Mouse (Mus musculus): Measurements from ENCODE around the gene Tmem208. TPM values are rescaled to one million over a fixed set of nuclear protein-coding genes. Genes with fewer than 3 reads are reported as not detected.

Tmem208 gene
- total and polyA plus RNA-seq, 3 experiments, result 94.5 to 149 TPM; not detected in 1

DNA sequence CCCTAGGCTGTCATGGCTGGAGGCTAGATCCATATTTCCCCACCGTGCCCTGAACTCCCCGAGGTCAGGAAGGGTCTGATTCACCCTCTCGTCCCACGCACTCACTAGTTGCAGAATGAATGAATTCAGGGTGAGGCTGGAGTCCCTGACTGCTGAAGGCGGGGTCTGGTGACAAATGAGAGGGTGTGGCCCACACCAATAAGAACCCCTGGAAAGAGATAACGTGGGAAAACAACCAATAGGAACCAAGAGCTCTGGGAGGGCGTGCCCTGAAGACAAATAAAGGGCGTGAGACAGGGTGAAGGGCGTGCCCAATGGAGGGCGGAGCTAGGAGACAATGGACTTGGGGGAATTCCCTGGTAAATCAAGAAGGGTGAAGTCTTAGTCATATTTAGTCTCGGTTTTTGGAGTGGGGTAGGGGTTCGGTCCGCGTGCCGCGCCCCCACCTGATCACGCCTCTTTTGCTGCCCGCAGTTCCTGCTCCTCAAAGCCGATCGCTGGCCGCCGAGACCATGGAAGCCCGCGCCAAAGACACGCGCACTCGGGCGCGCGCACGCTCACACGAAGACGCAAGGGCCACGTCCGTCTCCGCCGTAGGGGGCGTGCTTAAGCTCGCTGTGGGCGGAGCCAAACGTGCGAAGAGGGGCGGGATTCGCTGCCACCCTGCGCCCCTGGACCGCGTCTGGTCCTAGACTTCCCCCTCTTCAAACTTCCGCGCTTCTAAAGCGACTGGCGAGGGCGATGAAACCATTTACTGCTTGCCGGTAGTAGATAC lies 37.0 kb upstream of the Tmem208 start:
- Histone ChIP-seq H3K27ac (ENCODE audit: control insufficient read depth, low read depth, low read length) (peak overlapping the region; percentile 82), H3K9me3 (replicated peaks; ENCODE audit: insufficient read depth, low read length) (no peaks in the 10 kb centered on the region), H3K9ac (ENCODE audit: control insufficient read depth, low read depth, low read length, poor library complexity, severe bottlenecking) (peak overlapping the region; percentile 76), H3K4me3 (ENCODE audit: control insufficient read depth in 1 of 2, insufficient read depth in 1 of 2, low read depth in 2 of 2, low read length in 2 of 2) (peak overlapping the region; percentile 74 to 86), H3K36me3 (ENCODE audit: control insufficient read depth in 1 of 2, insufficient read depth in 2 of 2, low read length in 2 of 2) (no peaks in the 10 kb centered on the region; a peak in 1 of 4 replicates), H3K4me1 (ENCODE audit: control insufficient read depth in 1 of 2, insufficient read depth in 2 of 2, low read length in 2 of 2) (peaks cover 4 to 13% of the 10 kb centered on the region in 2 experiments; a peak in 3 of 4 replicates), H3K27me3 (ENCODE audit: control insufficient read depth in 1 of 2, insufficient read depth in 2 of 2, low read length in 2 of 2) (no peaks in the 10 kb centered on the region), H3K79me2 (ENCODE audit: control insufficient read depth, insufficient read depth, low read length, poor library complexity) (peaks cover 3% of the 10 kb centered on the region)
- DNase-seq (ENCODE audit: low read depth, low spot score), result peak; percentile 99
- TF ChIP-seq CTCF (IDR thresholded peaks at IDR 0.05 in 2 of 3, conservative IDR thresholded peaks at IDR 0.05 in 1 of 3; ENCODE audit: control insufficient read depth in 1 of 3, insufficient read depth in 1 of 3, low read depth in 2 of 3, low read length in 3 of 3, poor library complexity in 1 of 3, severe bottlenecking in 1 of 3), result 0 out of 6 replicates have a peak, but pooled peaks of 1 of the 3 experiments have one; percentile 7
- peak; percentile 95 for TF ChIP-seq TBP (IDR thresholded peaks at IDR 0.05; ENCODE audit: low read depth, low read length)
- TF ChIP-seq SMC3 (IDR thresholded peaks at IDR 0.05; ENCODE audit: low read depth, low read length), result no peak
- peak; percentile 79 for TF ChIP-seq POLR2AphosphoS2 (IDR thresholded peaks at IDR 0.05; ENCODE audit: low read length)
- TF ChIP-seq GATA1 (IDR thresholded peaks at IDR 0.05; ENCODE audit: low read depth, low read length), result peak; percentile 96
- TF ChIP-seq MAFK (IDR thresholded peaks at IDR 0.05; ENCODE audit: borderline replicate concordance, low read depth, low read length), result no peak
- peak; percentile 78 for TF ChIP-seq SIN3A (IDR thresholded peaks at IDR 0.05; ENCODE audit: low read length)
- peak; percentile 75 for TF ChIP-seq ZMIZ1 (IDR thresholded peaks at IDR 0.05; ENCODE audit: low read depth, low read length)
- no peak for TF ChIP-seq TAL1 (IDR thresholded peaks at IDR 0.05; ENCODE audit: low read length)
- TF ChIP-seq POLR2AphosphoS5 (IDR thresholded peaks at IDR 0.05; ENCODE audit: borderline replicate concordance, low read depth, low read length), result no peak
- TF ChIP-seq RCOR1 (IDR thresholded peaks at IDR 0.05; ENCODE audit: low read depth, low read length), result no peak
- no peak for TF ChIP-seq RAD21 (IDR thresholded peaks at IDR 0.05; ENCODE audit: low read depth, low read length)
- TF ChIP-seq NELFE (IDR thresholded peaks at IDR 0.05; ENCODE audit: low read depth, low read length), result peak; percentile 87
- no peak for TF ChIP-seq MEF2A (IDR thresholded peaks at IDR 0.05; ENCODE audit: extremely low read depth, insufficient replicate concordance, low read depth, low read length, poor library complexity, severe bottlenecking)
- TF ChIP-seq MXI1 (IDR thresholded peaks at IDR 0.05; ENCODE audit: low read depth, low read length), result peak; percentile 67
- TF ChIP-seq MAX (IDR thresholded peaks at IDR 0.05; ENCODE audit: low read length), result peak; percentile 25; the same call in 1 of the 2 replicates
- no peak for TF ChIP-seq JUND (IDR thresholded peaks at IDR 0.05; ENCODE audit: low read depth, low read length)
- TF ChIP-seq MYC (IDR thresholded peaks at IDR 0.05; ENCODE audit: low read depth, low read length), result peak; percentile 32; the same call in 1 of the 2 replicates
- TF ChIP-seq HCFC1 (IDR thresholded peaks at IDR 0.05; ENCODE audit: low read depth, low read length), result peak; percentile 67
- peak; percentile 67 for TF ChIP-seq NRF1 (IDR thresholded peaks at IDR 0.05; ENCODE audit: insufficient read depth, low read depth, low read length, poor library complexity, severe bottlenecking)
- 0 out of 2 replicates have a peak, but pooled peaks have one; percentile 6 for TF ChIP-seq CHD2 (IDR thresholded peaks at IDR 0.05; ENCODE audit: low read length)
- 0 out of 2 replicates have a peak, but pooled peaks have one; percentile 15 for TF ChIP-seq E2F4 (IDR thresholded peaks at IDR 0.05; ENCODE audit: borderline replicate concordance, low read depth, low read length)
- TF ChIP-seq ZC3H11A (IDR thresholded peaks at IDR 0.05; ENCODE audit: low read depth, low read length), result no peak
- TF ChIP-seq MYB (IDR thresholded peaks at IDR 0.05; ENCODE audit: low read depth, low read length), result no peak
- TF ChIP-seq GABPA (IDR thresholded peaks at IDR 0.05; ENCODE audit: low read depth, low read length), result no peak
- TF ChIP-seq USF1 (IDR thresholded peaks at IDR 0.05; ENCODE audit: low read depth, low read length), result peak; percentile 51
- TF ChIP-seq ZKSCAN1 (IDR thresholded peaks at IDR 0.05; ENCODE audit: low read depth, low read length), result no peak
- TF ChIP-seq TCF12 (IDR thresholded peaks at IDR 0.05; ENCODE audit: low read depth, low read length), result peak; percentile 68
- no peak; the same call in 1 of the 2 replicates for TF ChIP-seq KAT2A (conservative IDR thresholded peaks at IDR 0.05; ENCODE audit: low read depth, low read length)
- peak; percentile 34; the same call in 1 of the 2 replicates for TF ChIP-seq BHLHE40 (IDR thresholded peaks at IDR 0.05; ENCODE audit: borderline replicate concordance, low read depth, low read length)
- TF ChIP-seq ELF1 (IDR thresholded peaks at IDR 0.05; ENCODE audit: low read depth, low read length), result peak; percentile 75
- peak; percentile 9; the same call in 1 of the 2 replicates for TF ChIP-seq ETS1 (IDR thresholded peaks at IDR 0.05; ENCODE audit: low read depth, low read length)
- peak; percentile 81 to 88 for TF ChIP-seq POLR2A (IDR thresholded peaks at IDR 0.05; ENCODE audit: control insufficient read depth in 1 of 2, insufficient read depth in 1 of 2, low read depth in 1 of 2, low read length in 2 of 2, poor library complexity in 1 of 2)
- TF ChIP-seq CHD1 (IDR thresholded peaks at IDR 0.05; ENCODE audit: low read depth, low read length), result no peak
- no peak for TF ChIP-seq EP300 (IDR thresholded peaks at IDR 0.05; ENCODE audit: low read depth in 1 of 2, low read length in 2 of 2)
- TF ChIP-seq UBTF (IDR thresholded peaks at IDR 0.05; ENCODE audit: borderline replicate concordance, insufficient read depth, low read depth, low read length), result no peak
